Mouse (Mus musculus): ENCODE data around the gene Defb19. TPM values are rescaled to one million over a fixed set of nuclear protein-coding genes. Genes with fewer than 3 reads are reported as not detected.

The Defb19 gene
- total RNA-seq, 1 experiment = not detected

DNA sequence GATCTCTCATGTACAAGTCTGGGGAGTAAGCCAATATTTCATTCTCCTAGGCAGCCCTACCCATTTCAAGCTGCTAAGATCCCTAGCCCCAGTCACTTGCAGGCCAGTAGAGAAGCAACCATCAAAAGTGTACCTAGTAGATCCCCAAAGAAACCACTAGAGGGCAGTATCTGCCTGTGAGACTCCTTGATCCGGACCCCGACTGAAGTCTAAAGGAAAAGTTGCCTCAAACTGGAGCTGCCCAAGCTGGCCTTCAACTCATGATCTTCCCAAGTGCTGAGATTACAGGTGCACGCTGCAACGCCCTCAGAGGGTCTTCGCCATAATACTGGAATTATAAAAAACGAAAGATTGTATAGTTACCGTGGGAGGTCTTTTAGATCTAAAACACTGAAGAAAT is 35.5 kb upstream of the Defb19 start:
- peaks cover 0 to 7% of the 10 kb centered on the region in 2 experiments; a peak in 1 of 4 replicates for H3K4me1 ChIP-seq (ENCODE audit: control insufficient read depth in 2 of 2, insufficient read depth in 2 of 2, low read length in 2 of 2, poor library complexity in 1 of 2)
- no peak overlapping the region for H3K9ac ChIP-seq (ENCODE audit: insufficient read depth, low read depth, low read length, poor library complexity, severe bottlenecking)
- in situ Hi-C loops (cut with MboI; ENCODE audit: low sequenced_read_pairs in 2 of 2, unreplicated experiment in 2 of 2) = no loop called here
- DNase-seq (ENCODE audit: low read depth, low spot score) = peak; percentile 60
- H3K36me3 ChIP-seq (ENCODE audit: control insufficient read depth, insufficient read depth, low read length, poor library complexity, severe bottlenecking) = no peaks in the 10 kb centered on the region
- TF ChIP-seq CHD2 (IDR thresholded peaks at IDR 0.05; ENCODE audit: low read depth, low read length) (no peak), MAFK (IDR thresholded peaks at IDR 0.05; ENCODE audit: insufficient read depth, low read depth, low read length) (no peak), ZC3H11A (IDR thresholded peaks at IDR 0.05; ENCODE audit: borderline replicate concordance, low read depth, low read length) (peak; percentile 81)
- H3K4me3 ChIP-seq (ENCODE audit: insufficient read depth in 1 of 2, low read depth in 1 of 2, low read length in 2 of 2, poor library complexity in 1 of 2, severe bottlenecking in 1 of 2) = no peak overlapping the region
- no peak overlapping the region for H3K27ac ChIP-seq (ENCODE audit: insufficient read depth, low read depth, low read length, poor library complexity, severe bottlenecking)
- no peaks in the 10 kb centered on the region for H3K9me3 ChIP-seq (ENCODE audit: control insufficient read depth, insufficient read depth, low read depth, low read length)

DNA sequence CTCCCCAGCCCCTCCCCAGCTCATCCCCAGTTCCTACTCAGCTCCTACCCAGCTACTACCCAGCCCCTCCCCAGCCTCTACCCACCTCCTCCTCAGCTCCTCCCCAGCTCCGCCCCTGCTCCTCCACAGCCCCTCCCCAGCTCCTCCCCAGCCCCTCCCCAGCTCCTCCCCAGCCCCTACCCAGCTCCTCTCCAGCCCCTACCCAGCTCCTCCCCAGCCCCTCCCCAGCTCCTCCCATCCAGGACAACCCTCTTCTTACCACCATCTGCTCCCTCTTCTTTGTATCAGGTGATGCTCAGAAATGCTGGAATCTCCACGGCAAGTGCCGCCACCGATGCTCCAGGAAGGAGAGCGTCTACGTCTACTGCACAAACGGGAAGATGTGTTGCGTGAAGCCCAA is 32.1 kb upstream of the Defb19 start:
- peak; percentile 51 for DNase-seq (ENCODE audit: low read depth, low spot score)
- H3K27ac ChIP-seq (ENCODE audit: insufficient read depth, low read depth, low read length, poor library complexity, severe bottlenecking) = no peak overlapping the region
- no peaks in the 10 kb centered on the region for H3K9me3 ChIP-seq (ENCODE audit: control insufficient read depth, insufficient read depth, low read depth, low read length)
- TF ChIP-seq HCFC1 (IDR thresholded peaks at IDR 0.05; ENCODE audit: borderline replicate concordance, insufficient read depth, low read length) (no peak), MAFK (IDR thresholded peaks at IDR 0.05; ENCODE audit: insufficient read depth, low read depth, low read length) (no peak), ZC3H11A (IDR thresholded peaks at IDR 0.05; ENCODE audit: borderline replicate concordance, low read depth, low read length) (no peak), ZNF384 (IDR thresholded peaks at IDR 0.05; ENCODE audit: low read depth, low read length) (no peak), CHD2 (IDR thresholded peaks at IDR 0.05; ENCODE audit: low read depth, low read length) (no peak)
- H3K9ac ChIP-seq (ENCODE audit: insufficient read depth, low read depth, low read length, poor library complexity, severe bottlenecking) = no peak overlapping the region
- H3K36me3 ChIP-seq (ENCODE audit: control insufficient read depth, insufficient read depth, low read length, poor library complexity, severe bottlenecking) = no peaks in the 10 kb centered on the region
- in situ Hi-C loops (cut with MboI; ENCODE audit: low sequenced_read_pairs in 2 of 2, unreplicated experiment in 2 of 2) = no loop called here
- H3K4me3 ChIP-seq (ENCODE audit: insufficient read depth in 1 of 2, low read depth in 1 of 2, low read length in 2 of 2, poor library complexity in 1 of 2, severe bottlenecking in 1 of 2) = no peak overlapping the region
- H3K4me1 ChIP-seq (ENCODE audit: control insufficient read depth in 2 of 2, insufficient read depth in 2 of 2, low read length in 2 of 2, poor library complexity in 1 of 2) = peaks cover 0 to 7% of the 10 kb centered on the region in 2 experiments; a peak in 1 of 4 replicates

GRCm38 (mm10) chr2:152608719-152609118 is 28.6 kb upstream of the Defb19 start:
- TF ChIP-seq CHD2 (IDR thresholded peaks at IDR 0.05; ENCODE audit: low read depth, low read length) = no peak
- TF ChIP-seq ZNF384 (IDR thresholded peaks at IDR 0.05; ENCODE audit: low read depth, low read length) = no peak
- TF ChIP-seq ZC3H11A (IDR thresholded peaks at IDR 0.05; ENCODE audit: borderline replicate concordance, low read depth, low read length) = no peak
- TF ChIP-seq HCFC1 (IDR thresholded peaks at IDR 0.05; ENCODE audit: borderline replicate concordance, insufficient read depth, low read length) = no peak
- no peak for TF ChIP-seq MAFK (IDR thresholded peaks at IDR 0.05; ENCODE audit: insufficient read depth, low read depth, low read length)
- Histone ChIP-seq H3K9ac (ENCODE audit: insufficient read depth, low read depth, low read length, poor library complexity, severe bottlenecking) (no peak overlapping the region), H3K9me3 (ENCODE audit: control insufficient read depth, insufficient read depth, low read depth, low read length) (no peaks in the 10 kb centered on the region), H3K36me3 (ENCODE audit: control insufficient read depth, insufficient read depth, low read length, poor library complexity, severe bottlenecking) (no peaks in the 10 kb centered on the region), H3K4me1 (ENCODE audit: control insufficient read depth in 2 of 2, insufficient read depth in 2 of 2, low read length in 2 of 2, poor library complexity in 1 of 2) (peaks cover 0 to 9% of the 10 kb centered on the region in 2 experiments; a peak in 1 of 4 replicates), H3K4me3 (ENCODE audit: insufficient read depth in 1 of 2, low read depth in 1 of 2, low read length in 2 of 2, poor library complexity in 1 of 2, severe bottlenecking in 1 of 2) (no peak overlapping the region), H3K27ac (ENCODE audit: insufficient read depth, low read depth, low read length, poor library complexity, severe bottlenecking) (no peak overlapping the region)
- no peak for DNase-seq (ENCODE audit: low read depth, low spot score)
- in situ Hi-C loops (cut with MboI; ENCODE audit: low sequenced_read_pairs in 2 of 2, unreplicated experiment in 2 of 2) = no loop called here

- peaks cover 0 to 9% of the 10 kb centered on the region in 2 experiments; a peak in 1 of 4 replicates for H3K4me1 ChIP-seq (ENCODE audit: control insufficient read depth in 2 of 2, insufficient read depth in 2 of 2, low read length in 2 of 2, poor library complexity in 1 of 2)
- no peak overlapping the region for H3K4me3 ChIP-seq (ENCODE audit: insufficient read depth in 1 of 2, low read depth in 1 of 2, low read length in 2 of 2, poor library complexity in 1 of 2, severe bottlenecking in 1 of 2)
- H3K9ac ChIP-seq (ENCODE audit: insufficient read depth, low read depth, low read length, poor library complexity, severe bottlenecking) = no peak overlapping the region
- DNase-seq (ENCODE audit: low read depth, low spot score) = no peak
- no peaks in the 10 kb centered on the region for H3K36me3 ChIP-seq (ENCODE audit: control insufficient read depth, insufficient read depth, low read length, poor library complexity, severe bottlenecking)
- no peaks in the 10 kb centered on the region for H3K9me3 ChIP-seq (ENCODE audit: control insufficient read depth, insufficient read depth, low read depth, low read length)
- TF ChIP-seq ZC3H11A (IDR thresholded peaks at IDR 0.05; ENCODE audit: borderline replicate concordance, low read depth, low read length) (no peak), MAFK (IDR thresholded peaks at IDR 0.05; ENCODE audit: insufficient read depth, low read depth, low read length) (no peak), CHD2 (IDR thresholded peaks at IDR 0.05; ENCODE audit: low read depth, low read length) (no peak), HCFC1 (IDR thresholded peaks at IDR 0.05; ENCODE audit: borderline replicate concordance, insufficient read depth, low read length) (no peak), ZNF384 (IDR thresholded peaks at IDR 0.05; ENCODE audit: low read depth, low read length) (no peak)
- in situ Hi-C loops (cut with MboI; ENCODE audit: low sequenced_read_pairs in 2 of 2, unreplicated experiment in 2 of 2) = no loop called here
- H3K27ac ChIP-seq (ENCODE audit: insufficient read depth, low read depth, low read length, poor library complexity, severe bottlenecking) = no peak overlapping the region
Measured at GRCm38 (mm10) chr2:152607746-152608145, 27.6 kb upstream of the Defb19 start.

DNA sequence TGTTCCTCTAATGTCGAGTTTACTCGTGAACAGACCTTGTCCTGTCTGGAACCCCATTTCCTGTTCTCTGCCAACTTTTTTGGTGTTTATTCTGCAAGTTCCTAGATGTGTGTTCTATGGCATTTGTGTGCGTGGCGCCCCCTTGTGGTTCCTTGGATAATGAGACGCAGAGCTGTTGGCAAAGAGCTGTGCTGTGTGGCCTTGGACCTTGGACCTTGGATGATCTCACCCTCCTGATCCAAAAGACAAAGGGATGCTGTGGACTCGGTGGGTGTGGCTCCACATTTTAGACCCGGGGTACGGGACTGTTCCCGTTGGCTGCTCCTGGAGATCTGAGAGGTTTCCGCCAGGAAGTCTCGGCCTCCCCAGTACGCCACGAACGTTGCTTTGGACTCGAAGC is 23.9 kb upstream of the Defb19 start, which contains the start of gene Defb36:
Gene Defb36, plus strand, starts transcription at position 271 of the 400 bp plus-strand sequence.
- Histone ChIP-seq H3K9me3 (ENCODE audit: control insufficient read depth, insufficient read depth, low read depth, low read length) (no peaks in the 10 kb centered on the region), H3K36me3 (ENCODE audit: control insufficient read depth, insufficient read depth, low read length, poor library complexity, severe bottlenecking) (no peaks in the 10 kb centered on the region), H3K27ac (ENCODE audit: insufficient read depth, low read depth, low read length, poor library complexity, severe bottlenecking) (no peak within 1 kb of the TSS), H3K4me3 (ENCODE audit: insufficient read depth in 1 of 2, low read depth in 1 of 2, low read length in 2 of 2, poor library complexity in 1 of 2, severe bottlenecking in 1 of 2) (no peak within 1 kb of the TSS), H3K9ac (ENCODE audit: insufficient read depth, low read depth, low read length, poor library complexity, severe bottlenecking) (no peak within 1 kb of the TSS), H3K4me1 (ENCODE audit: control insufficient read depth in 2 of 2, insufficient read depth in 2 of 2, low read length in 2 of 2, poor library complexity in 1 of 2) (peaks cover 0 to 2% of the 10 kb centered on the region in 2 experiments; a peak in 1 of 4 replicates)
- DNase-seq (ENCODE audit: low read depth, low spot score) = peak; percentile 67
- in situ Hi-C loops (cut with MboI; ENCODE audit: low sequenced_read_pairs in 2 of 2, unreplicated experiment in 2 of 2) = no loop called here
- TF ChIP-seq ZC3H11A (IDR thresholded peaks at IDR 0.05; ENCODE audit: borderline replicate concordance, low read depth, low read length) = no peak
- TF ChIP-seq MAFK (IDR thresholded peaks at IDR 0.05; ENCODE audit: insufficient read depth, low read depth, low read length) = no peak

All from ES-E14 (cell line).